Mouse (Mus musculus) NIH3T3 (cell line): ENCODE measurements at regions not wholly inside any gene's neighbourhood (a gene's known extent, or its start where the extent isn't known, plus 50 kb on each side); places are given as distances from the start of the nearest gene placed in this dataset.

Experiments
- DNase-seq: peaks from one replicate; pipeline ENCODE4 v3.0.0-alpha.2; 2012; ENCODE audit warnings: low read depth

- no peak for DNase-seq
Observed at GRCm38 (mm10) chr9:61816589-61817179, 97.7 kb downstream of the Rplp1 start.

GRCm38 (mm10) chr9:61815995-61816394, 98.3 kb downstream of the Rplp1 start:
- DNase-seq, result no peak

DNA sequence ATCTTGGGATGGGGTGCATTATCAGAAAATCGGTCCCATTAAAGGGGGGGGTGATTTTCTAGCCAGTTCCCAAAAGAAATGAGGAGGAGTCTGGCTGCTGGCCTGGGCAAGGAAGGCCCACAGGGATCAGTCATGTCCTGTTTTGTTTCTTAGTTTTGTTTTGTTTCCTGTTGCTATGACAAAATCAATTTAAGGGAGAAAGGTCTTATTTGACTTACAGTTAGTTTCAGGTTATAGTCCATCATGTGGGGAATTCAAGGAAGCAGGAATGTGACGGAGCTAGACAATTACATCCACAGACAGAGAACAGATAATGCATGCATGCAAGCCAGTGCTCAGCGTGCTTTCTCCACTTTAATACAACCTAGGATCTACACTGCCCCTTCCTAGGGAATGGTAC, 101.1 kb downstream of the Rplp1 start:
- DNase-seq, result no peak

DNA sequence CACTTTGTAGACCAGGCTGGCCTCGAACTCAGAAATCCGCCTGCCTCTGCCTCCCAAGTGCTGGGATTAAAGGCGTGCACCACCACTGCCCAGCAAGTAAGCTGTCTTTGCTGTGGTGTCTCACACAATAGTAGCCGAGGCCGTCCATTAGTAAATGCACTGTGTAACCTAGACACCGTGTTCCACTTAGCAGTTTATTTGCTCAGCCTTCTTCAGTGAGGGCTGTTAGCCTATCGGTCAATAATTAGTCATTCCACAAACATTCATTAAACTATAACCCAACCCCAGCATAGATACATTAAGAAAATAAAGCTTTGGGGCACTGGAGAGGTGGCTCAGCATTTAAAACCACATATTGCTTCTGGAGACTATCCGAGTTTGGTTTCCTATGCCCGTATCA, 102.0 kb downstream of the Rplp1 start:
- no peak for DNase-seq

- DNase-seq, result peak; percentile 12
Observed at GRCm38 (mm10) chr9:61810456-61810855, 103.9 kb downstream of the Rplp1 start.

GRCm38 (mm10) chr9:61808351-61809225, 105.8 kb downstream of the Rplp1 start:
- DNase-seq, result no peak

GRCm38 (mm10) chr9:61805971-61806370, 108.4 kb downstream of the Rplp1 start:
- DNase-seq, result no peak

GRCm38 (mm10) chr9:61803555-61803954, 110.8 kb downstream of the Rplp1 start:
- no peak for DNase-seq

DNA sequence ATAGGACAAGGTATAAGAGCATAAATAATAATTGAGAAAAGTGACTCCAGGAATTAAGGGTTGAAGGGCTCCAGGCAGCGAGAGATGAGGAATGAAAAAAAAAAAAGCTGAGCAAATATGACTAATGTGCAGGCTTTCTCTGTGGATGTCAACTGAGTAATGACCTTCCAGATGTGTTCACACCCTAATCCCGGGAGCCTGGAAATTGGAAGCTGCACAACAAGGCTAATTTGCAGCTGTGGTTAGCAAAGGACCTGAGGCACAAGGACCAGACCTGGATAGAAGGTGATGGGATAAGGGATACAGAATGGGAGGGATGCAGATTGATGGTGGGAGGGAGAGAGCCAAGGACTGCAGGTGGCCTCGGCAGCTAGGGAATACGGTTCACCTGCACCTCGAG, 111.6 kb downstream of the Rplp1 start:
- DNase-seq, result peak; percentile 1

DNA sequence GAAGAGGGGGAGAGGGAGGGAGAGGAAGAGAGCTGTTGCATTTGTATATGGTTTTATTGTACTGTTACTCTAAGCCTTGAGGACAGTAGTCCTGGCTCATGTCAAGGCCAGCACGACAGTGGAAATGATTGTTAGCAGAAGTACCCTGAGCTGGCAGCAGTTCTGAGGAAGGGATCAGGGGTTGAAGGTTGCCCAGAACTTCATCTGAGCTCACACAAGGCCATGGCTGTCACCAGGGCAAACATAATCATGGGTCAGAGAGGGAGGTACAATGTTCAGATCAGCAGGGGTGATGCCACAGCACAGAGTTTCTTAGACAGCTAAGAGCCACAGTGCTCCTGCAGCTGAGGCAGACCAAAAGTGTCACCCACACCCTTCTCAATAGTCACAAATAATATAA, 114.8 kb downstream of the Rplp1 start:
- DNase-seq, result no peak

DNA sequence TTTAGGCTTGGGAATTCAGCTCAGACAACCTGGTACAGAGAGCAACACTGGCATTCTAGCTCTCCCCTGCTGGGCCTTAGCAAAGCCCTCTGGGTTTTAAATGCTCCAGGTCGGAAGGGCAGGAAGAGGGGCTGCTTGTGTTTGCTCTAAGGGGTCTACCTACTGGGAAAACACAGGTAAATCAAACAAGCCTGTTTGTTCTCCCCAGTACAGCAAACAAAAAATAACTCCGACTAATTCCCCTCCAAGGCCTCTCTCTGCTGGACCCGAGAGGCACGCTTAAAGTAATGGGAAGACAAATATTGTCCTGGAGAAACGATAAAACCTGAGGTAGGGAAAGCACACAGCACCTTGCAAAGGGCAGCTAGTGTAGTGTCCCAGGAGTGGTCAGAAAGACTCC, 118.4 kb downstream of the Rplp1 start:
- no peak for DNase-seq

GRCm38 (mm10) chr9:61791435-61792064, 122.8 kb downstream of the Rplp1 start:
- DNase-seq, result no peak

- no peak for DNase-seq
Observed at GRCm38 (mm10) chr9:61790849-61791248, 123.5 kb downstream of the Rplp1 start.

DNA sequence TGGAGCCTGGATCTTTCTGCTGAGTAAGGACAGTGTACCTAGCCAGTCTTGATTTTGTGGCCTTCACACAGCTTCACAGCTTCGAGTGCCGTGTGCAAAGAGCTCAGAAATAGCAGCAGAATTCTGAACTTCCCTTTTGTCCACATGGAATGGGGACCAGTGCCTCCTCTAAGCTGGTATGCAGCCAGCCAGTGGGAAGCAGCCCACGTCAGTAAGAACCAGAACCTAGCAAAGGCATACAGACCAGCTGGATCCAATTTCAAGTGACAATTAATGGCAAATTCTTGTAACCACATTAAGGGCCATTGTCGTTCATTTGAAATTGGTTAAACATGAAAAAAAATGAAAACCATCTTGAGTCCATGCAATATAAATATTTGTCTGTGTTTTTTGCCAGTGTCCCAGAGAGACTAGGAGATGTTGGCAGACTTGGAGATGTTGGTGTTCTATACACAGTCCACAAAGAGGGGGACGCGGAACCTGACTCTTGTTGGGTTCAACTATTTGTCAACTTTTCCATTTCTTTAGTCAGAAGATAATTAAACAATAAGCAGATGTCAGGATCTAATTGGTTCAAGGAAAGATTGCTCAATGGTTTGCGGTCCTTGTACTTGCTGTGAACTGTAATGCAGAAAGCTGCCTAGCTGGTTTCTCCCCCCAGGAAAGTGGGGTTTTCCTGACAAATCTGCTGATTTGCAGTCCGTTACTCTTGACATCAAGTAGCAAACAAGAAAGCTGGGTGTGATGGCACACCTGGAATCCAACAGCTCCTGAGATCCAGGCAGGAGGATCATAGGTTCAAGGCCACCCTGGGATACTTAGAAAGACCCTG, 125.1 kb downstream of the Rplp1 start:
- DNase-seq, result no peak

DNA sequence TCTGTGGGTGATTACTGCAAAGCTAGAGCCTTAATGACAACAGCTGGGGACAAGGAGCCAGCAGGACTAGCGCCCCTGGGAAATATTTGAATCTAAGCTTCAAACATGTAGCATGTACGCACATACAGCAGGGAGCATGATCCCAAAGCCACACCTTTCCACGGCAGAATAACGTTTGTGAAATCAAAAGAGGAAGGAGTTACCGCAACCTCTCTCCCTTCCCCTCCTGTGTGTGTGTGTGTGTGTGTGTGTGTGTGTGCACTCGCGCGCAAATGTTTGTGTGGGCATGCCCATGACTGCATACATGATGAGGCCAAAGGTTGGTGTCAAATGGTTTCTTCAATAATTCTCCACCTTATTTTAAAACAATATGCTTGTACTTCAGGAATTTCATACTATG, 132.9 kb downstream of the Rplp1 start:
- no peak for DNase-seq

DNA sequence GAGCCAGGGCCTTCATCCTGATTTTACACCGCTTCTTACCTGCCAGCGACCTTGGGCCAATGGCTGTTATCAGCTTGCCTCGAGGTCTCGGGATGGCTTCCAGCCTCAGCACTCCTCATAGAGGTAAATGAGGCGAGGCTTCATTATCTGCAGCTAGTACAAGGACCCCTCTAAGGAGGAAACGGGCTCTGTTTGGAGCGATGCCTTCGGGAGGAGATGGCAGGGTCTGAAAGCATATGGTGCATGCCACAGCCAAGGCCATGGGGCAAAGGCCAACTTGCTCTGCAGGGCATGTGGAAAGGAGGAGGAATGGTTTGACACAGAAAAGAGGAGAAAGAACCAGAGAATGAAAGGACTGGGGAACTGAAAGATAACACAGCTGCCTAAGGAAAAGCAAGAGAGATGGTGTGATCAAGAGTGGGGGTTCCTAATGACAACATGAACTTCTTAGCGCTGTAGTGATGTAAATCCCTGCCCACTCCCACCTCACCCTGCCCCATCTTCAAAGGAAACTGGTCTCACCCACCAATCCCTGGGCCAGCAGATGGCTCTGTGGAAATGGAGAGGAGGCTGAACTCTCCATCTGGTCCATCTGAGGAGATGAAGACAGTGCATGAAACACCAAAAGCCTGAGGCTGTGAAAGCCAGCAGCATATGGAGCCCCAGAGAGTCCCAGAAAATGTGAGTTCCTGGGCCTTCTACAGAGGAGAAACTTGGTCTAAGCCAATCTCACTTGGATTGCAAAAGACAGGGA, 134.0 kb downstream of the Rplp1 start:
- no peak for DNase-seq

DNA sequence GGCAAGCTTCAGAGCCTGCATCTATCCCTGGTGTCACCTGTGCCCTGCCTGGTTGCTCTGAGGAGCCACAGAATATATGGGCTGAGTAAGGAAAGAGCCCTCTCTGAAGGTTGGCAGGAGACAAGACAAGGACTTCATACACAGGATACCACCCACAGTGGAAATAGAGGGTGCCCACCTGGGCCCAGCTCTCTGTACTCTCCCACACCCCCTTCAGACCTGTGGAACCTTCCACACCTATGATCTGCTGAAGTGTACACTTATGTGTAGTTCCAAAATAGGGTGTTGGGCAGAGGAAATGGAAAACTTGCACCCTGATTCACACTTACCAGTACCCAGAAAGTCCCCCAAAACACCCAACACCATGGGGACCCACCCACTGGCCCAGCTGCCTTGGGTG, 135.2 kb downstream of the Rplp1 start:
- DNase-seq, result no peak

DNA sequence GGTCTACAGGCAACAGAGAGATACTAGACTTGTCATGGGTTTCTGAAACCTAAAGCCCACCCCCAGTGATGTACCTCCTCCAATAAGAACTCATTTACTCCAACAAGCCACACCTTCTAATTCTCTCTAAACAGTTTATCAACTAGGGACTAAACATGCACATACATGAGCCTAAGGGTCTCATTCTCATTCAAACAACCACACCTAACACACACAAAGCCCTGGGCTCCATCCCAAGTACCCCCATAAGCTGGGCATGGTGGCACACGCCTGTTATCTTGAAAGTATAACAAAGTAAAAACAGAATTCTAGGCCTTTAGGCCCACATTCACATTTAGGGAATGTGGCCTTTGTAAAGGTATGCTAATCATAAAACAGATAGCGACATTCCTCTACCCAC, 137.9 kb downstream of the Rplp1 start:
- no peak for DNase-seq

- DNase-seq, result no peak
Observed at GRCm38 (mm10) chr9:61770207-61770955, 144.0 kb downstream of the Rplp1 start.

- no peak for DNase-seq
Observed at GRCm38 (mm10) chr9:61766187-61766586, 148.2 kb downstream of the Rplp1 start.

DNA sequence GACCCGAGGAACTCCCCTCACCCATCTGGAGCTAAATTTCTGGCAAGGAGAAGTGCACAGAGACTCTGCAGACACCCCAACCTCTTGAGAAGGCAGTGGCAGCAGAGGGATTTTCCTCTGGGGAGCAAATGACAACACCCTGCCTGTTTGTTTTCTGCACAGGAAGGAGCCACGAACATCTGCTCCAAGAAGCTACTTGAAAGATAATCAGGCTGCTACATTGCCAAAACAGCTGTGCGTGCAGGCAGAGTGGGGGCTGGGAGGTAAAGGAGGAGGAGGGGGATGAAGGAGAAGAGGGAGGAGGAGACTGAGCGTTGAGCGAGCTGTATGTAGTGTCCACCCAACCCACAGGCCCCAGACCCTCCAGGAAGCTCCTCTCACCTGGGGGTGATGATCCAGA, 149.0 kb downstream of the Rplp1 start:
- no peak for DNase-seq
